Mouse (Mus musculus) telencephalon, adult 2 months (tissue): ENCODE measurements around the gene Ccdc74a.

Source experiments
- DNase-seq: peaks from one replicate; pipeline ENCODE4 v3.0.0-alpha.2; 2011; ENCODE audit warnings: low read depth, low spot score

The Ccdc74a gene

GRCm38 (mm10) chr16:17641301-17641700, 5.0 kb upstream of the Ccdc74a start:
- DNase-seq, result no peak

- no peak for DNase-seq
Measured at GRCm38 (mm10) chr16:17642311-17642710, 4.0 kb upstream of the Ccdc74a start.

GRCm38 (mm10) chr16:17643437-17643990, 2.8 kb upstream of the Ccdc74a start:
- no peak for DNase-seq

- no peak for DNase-seq
Measured at GRCm38 (mm10) chr16:17647156-17647555, 886 bp downstream of the Ccdc74a start.

- DNase-seq, result no peak
Measured at GRCm38 (mm10) chr16:17647566-17648340, 1.5 kb downstream of the Ccdc74a start.

- DNase-seq, result no peak
Measured at GRCm38 (mm10) chr16:17649925-17650605, 3.8 kb downstream of the Ccdc74a start.

GRCm38 (mm10) chr16:17650711-17651110, 4.4 kb downstream of the Ccdc74a start:
- no peak for DNase-seq

- DNase-seq, result no peak
Measured at GRCm38 (mm10) chr16:17652607-17653006, 6.3 kb downstream of the Ccdc74a start.

- DNase-seq, result no peak
Measured at GRCm38 (mm10) chr16:17653601-17654000, 7.3 kb downstream of the Ccdc74a start.

- no peak for DNase-seq
Measured at GRCm38 (mm10) chr16:17654188-17654795, 8.0 kb downstream of the Ccdc74a start.

GRCm38 (mm10) chr16:17656212-17656871, 10.1 kb downstream of the Ccdc74a start:
- DNase-seq, result no peak

- DNase-seq, result no peak
Measured at GRCm38 (mm10) chr16:17665568-17665967, 19.3 kb downstream of the Ccdc74a start.

GRCm38 (mm10) chr16:17669886-17670285, 23.6 kb downstream of the Ccdc74a start:
- DNase-seq, result no peak

- DNase-seq, result no peak
Measured at GRCm38 (mm10) chr16:17694860-17695259, 48.6 kb downstream of the Ccdc74a start.
